Mouse (Mus musculus): ENCODE measurements around the gene Gm29735.

DNA sequence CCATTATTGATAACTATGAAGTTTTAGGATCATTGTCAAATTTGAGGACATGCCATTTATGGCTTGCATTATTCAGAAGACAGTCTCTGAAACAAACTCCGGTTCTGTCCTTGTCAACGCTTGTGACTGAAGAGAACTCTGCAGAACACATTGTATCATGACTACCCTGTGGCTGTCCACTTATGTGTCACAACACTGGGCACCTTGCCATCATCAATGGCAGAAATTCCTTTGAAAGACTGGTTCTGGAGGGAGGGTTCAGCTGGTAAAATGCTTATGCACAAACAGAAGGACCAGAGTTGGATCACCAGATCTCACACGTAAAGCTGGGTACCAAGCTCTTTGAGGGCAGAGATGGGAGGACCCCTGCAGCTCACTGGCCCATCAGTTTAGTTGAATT is 2.5 kb upstream of the Gm29735 start:
- TF ChIP-seq CTCF (IDR thresholded peaks at IDR 0.05; ENCODE audit: control insufficient read depth, insufficient read depth, insufficient read length) (no peak), USF1 (IDR thresholded peaks at IDR 0.05; ENCODE audit: low read depth) (no peak), MYOD1 (IDR thresholded peaks at IDR 0.05; ENCODE audit: control insufficient read depth, insufficient read length, low read depth) (no peak), MAX (IDR thresholded peaks at IDR 0.05) (no peak), CEBPB (IDR thresholded peaks at IDR 0.05; ENCODE audit: low read depth) (no peak), MYOG (IDR thresholded peaks at IDR 0.05; ENCODE audit: control insufficient read depth, extremely low read depth, insufficient read length) (no peak)
